Mouse (Mus musculus) erythroblast, adult 5-6 weeks (primary cell): ENCODE data around the gene Gpr146. TPM values are rescaled to one million over a fixed set of nuclear protein-coding genes. Genes with fewer than 3 reads are reported as not detected.

Experiments
- ATAC-seq: replicated peaks from 2 replicates; pipeline ENCODE4 v1.8.0; 2016; ENCODE audit warnings: moderate number of reproducible peaks, mild to moderate bottlenecking, moderate TSS enrichment, inconsistent platforms; ENCODE audit not compliant: poor library complexity, low FRiP score, severe bottlenecking
- total RNA-seq, 2 experiments: library from RNA; stranded (forward) in 1 of 2; stranded (reverse) in 1 of 2; fragments of 150-400 nt in 1 of 2; fragments of 200-764, 138-1000 nt in 1 of 2; gene quantifications; 2 replicates each; pipeline versions ENCODE4 v1.2.3 to v1.2.4; 2015 to 2017; ENCODE audit warnings: low replicate concordance in 2 of 2

Gene Gpr146
- total RNA-seq, 2 experiments from 2014 or later, result 27.3 to 49.4 TPM

DNA sequence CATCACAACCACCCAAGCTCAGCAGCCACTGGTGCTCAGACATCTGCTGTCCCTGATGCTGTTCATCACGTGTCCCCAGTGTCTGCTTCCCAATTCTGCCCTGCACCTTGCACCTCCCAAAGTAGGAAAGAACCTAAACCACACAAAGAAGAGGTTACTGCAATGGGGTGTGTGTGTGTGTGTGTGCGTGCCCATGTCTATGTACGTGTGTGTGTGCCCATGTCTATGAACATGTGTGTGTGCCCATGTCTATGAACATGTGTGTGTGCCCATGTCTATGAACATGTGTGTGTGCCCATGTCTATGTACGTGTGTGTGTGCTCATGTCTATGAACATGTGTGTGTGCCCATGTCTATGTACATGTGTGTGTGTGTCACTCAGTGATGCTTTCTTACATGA is 18.0 kb downstream of the Gpr146 start:
- ATAC-seq, result no peak

DNA sequence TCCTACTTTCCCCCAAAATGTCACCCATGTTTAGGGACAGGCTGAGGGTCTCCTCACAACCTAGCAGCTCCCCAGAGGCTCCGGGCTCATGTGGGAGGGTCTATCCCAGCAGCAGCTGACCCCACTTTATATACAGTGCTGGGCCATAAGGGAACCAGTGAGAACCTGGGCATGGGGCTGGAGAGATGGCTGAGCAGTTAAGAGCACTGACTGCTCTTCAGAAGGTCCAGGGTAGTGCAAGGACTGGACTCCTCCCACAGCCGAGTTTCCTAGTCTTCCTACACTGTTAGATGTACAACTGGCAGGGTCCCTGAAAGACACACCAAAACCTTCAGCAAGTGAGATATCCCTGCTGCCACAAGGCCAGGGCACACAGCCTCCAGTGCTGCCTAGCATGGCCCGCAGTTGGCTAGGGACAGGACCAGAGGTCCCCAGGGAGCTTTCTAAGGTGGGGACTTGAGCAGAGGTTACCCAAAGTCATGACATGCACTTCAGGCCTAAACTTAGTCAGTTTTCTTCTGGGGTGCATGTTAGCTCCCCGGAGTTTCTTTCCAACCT is 19.9 kb downstream of the Gpr146 start:
- ATAC-seq, result no peak

DNA sequence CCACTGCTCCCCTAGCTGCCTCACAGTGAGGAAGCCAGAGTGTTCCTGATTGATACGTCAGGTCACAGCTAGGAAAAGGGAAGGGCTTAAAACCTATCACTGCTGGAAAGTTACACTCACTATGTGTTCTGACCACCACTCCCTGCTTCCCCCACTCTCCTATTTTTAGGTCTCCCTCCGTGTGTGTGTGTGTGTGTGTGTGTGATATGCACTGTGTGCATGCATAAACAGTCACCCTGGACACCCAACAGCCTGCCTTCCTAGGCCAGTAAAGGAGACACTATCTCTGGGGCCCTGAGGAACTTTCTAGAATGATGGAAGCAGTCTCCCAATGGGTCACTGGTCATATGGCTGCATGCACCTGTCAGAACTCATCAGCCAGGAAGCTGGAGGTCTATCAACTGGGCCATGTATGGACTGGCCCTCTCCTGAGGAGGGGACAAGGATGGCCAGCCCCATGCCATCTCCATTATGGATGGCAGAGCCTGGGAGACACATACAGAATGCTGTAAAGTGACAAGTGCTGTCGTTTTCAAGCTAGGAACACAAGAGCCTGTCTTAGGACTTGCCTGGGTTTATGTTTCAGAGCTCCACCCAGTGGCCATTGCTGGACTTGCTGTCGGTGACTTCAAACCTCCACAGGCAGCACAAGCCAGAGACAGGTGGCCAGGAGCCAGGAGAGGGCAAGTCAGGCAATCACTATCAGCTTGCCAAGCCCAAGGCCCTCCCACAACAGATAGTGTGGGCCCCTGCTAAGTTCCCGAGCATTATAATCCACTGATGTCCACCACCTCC is 20.7 kb downstream of the Gpr146 start:
- peak; percentile 81 for ATAC-seq

DNA sequence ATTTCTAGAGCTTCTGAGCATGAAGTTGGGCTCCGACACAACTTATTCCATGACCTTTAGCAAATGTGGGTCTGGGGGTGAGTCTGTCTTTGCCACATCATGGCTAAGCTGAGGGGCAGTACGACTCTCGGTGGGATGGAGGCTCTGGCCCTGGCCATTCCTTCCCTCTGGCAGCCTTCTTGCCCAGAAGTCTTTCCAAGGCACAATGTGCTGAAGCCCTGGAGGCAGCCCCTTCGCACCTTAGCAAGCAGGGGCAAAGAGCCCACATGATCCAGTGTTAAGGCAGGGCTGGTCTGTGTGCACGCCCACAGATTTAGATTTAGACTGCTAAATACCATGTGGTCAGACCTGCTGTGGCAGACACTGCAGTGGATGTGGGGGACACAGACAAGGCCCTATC is 21.3 kb downstream of the Gpr146 start:
- ATAC-seq, result no peak

DNA sequence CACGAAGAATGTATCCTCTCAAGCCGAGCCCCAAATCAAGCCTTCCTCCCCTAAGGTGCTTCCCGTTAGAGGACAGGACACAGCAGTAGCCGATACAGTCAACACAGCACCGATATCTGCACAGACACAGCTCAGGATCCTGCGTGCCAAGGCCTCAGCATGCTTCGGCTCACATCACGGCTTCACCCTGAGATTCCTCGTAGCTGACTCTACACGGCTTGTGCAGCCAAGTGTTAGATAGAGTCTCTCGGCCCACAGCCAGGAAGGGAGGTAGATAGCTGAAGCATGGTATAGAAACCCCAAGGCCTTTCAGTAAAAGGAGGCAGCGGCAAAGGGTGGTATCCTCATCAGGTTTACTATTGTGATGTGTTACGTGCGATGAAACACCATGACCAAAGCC is 22.5 kb downstream of the Gpr146 start:
- no peak for ATAC-seq

DNA sequence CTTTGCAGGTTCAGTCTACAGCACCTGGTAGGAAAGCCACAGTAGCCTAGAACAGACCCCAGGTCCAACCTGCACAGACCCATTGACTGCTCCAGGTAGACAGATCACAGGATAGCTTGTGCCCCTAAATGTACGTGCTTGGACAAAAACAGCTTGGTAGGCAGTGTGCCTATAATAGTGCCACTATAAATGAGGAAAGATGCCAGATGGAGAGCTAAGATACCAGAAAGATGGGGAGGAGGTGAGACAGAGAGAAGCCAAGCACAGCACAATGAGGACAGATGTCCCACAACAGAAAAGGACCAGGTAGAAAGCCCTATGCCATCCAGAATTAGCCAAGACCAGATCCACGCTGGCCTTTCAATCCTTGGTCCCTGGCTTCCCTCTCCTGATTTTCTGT is 24.6 kb downstream of the Gpr146 start:
- no peak for ATAC-seq

DNA sequence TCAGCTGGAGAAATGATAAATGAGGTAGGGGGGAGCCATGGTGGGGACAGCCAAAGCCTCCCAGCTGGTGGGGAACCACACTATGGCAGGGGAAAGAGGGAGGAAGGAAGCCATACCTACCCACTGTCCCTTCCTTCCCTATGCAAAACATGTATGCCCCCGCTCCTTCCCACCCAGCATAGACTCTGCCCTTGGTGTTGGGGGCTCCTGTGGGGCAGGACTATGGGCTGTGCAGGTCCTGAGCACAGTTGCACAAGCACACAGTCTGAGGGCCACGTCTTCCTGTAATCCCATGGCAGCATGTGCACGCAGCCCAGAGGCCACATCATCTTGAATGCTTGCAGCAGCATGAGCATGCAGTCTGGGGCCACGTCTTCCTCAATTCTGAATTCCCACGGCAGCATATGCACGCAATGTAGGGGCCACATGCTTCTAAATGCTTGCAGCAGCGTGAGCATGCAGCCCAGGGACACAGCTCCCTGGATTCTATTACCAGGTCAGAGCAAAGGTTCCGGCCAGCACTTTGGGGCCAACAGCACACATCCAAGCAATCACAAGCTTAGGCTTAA is 26.3 kb downstream of the Gpr146 start:
- ATAC-seq, result no peak

DNA sequence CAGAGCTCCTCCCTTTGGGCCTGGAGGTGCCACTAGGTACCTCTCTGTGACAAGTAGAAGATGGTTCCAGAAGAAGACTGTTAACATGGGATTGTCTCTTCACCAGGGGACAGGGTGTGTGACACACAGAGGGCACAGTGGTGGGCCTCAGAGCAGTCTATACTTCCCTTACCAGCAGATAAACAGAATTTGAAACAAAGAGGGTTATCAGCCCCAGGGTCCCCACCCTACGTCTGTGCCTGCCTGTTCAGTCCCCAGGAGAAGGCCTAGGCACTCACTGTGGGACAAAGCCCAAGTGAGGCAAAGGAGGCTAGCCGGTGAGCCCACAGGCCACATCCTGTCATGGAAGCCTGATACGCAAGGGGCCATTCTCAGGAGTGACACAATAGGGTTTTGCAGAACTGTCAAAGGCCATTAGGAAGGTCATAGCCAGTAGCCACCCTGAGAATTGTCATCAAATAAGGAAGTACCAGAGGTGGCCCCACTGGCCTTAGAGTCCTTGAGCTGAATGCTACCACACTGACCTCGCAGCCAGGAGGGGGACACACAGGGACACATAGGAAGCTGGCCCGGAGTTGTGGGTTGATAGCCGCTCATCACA is 27.4 kb downstream of the Gpr146 start, which contains the start of gene C130050O18Rik:
TSS of gene C130050O18Rik (plus strand) at position 480 of the 601 bp plus-strand sequence.
- ATAC-seq, result no peak

DNA sequence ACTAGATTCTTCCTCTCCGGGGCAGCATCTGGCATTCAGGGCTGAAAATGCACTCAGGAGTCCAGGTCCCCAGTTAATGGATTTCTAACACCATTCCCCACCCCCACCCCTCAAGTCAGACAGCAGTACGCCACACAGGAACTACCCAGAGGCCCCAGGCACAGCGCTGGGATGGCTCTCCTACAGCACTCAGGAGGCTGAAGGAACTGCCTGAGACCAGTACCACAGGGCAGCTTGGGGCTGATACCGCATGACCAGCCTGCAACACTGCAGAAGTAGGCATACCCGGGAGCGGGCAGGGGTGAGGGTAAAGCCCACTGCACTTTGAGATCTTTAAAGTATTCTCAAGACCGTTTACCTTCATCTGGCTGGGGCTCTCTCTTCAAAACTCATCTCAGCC is 28.0 kb downstream of the Gpr146 start:
- ATAC-seq, result no peak

DNA sequence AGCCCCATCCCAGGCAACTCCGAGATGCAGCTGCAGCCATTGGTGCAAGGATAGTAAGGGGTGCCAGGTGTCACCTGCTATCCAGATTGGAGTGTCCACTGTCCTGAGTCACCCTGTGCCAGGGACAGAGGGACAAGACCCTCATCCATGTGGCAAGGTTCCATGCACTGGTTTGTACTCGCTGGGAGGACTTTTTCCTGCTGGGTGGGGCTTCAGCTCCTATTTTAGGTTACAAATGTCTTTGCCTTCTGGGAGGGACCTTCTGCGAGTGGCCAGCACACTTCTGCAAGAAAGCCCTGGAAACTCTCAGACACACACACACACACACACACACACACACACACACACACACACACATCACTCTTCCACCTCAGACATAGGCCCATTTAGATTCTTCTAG is 28.5 kb downstream of the Gpr146 start:
- ATAC-seq, result no peak

DNA sequence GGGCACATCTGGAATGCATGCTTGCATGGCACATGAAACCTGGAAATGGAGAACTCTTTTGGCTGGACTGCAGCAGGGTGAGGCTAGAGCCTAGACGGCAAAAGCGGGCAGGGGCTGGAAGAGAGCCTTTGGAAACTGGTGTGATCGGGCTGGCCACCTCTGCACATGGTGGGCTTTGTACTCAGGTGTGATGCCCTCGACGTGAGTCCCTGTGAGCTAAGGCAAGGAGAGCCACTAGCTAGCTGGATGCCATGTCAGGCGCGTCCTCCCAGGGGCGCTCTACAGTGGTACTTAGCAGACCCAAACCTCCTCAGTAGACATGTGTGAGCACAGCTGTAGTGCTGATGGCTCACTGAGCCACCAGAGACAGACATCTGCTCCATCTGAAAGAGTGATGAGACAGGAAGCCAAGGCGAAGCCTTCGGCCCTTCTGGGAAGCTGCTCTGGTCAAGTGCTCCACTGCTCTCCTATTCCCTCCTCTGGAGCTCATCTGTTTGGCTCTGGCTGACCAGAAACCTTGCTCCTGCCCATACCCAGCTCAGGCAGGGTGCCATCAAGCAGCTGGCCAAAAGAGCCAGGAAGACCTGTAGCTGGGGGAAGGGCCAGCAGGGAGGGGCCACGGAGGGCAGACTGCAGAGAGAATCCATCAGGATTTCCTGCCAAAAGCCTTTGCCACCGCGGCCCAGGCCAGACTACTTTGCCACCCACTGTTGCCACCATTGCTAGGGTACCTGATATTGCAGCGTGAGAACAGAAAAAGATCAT is 29.8 kb downstream of the Gpr146 start:
- ATAC-seq, result no peak

DNA sequence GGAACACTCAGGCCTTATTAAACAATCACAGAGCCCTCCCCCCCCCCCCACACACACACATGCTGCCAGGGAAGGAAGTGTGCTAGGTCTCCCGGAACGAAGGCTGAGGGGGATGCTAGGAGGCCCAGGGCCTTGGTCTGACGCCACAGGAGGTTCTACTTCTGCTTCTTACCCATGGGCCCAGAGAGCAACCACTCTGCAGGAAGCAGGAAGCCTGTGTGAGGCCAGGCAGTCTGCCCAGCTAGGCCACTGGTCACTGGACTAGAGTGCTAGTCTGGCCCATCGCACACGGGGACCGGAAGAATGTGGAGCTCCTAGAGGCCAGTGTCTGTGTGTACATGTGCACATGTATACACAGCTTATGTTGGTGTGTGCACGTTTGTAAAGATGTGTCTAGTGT is 31.0 kb downstream of the Gpr146 start:
- no peak for ATAC-seq

DNA sequence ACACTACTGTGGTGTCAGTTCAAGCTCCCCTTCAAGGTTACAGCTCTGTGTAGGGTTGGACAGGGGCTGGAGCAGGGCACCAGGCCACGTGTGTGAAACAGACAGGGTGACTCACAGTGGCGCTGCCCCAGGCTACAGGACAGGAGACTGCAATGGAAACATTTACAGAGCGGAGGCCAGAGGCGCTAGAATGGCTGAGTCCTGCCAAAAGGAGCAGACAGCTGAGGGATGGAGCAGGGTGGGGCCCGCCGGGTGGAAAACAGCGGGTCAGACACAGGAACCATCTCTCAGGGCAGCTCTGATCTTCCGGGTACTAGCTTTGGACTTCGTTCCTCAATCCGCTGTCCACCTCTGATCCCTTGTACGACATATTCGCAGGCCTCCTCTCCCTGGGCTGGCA is 31.9 kb downstream of the Gpr146 start:
- ATAC-seq, result no peak

DNA sequence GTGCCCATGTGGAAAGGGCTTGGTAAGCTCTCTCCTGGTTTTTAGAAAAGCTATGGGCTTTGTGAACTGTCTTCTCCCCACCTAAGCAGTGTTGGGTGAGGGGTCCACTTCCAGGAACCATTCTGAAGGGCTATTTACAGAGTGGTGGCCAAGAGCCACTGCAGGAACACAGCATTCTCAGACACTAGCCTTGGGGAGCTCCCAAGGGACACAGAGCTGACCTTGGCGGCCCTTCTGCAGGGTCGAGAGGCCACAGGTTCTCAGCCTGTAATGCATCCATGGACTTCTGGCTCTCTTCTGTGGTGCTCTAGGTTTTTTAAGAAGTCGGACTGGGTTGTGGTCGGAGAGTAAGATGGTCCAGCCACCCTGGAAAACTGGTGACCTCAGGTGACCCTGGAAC is 32.6 kb downstream of the Gpr146 start:
- no peak for ATAC-seq

DNA sequence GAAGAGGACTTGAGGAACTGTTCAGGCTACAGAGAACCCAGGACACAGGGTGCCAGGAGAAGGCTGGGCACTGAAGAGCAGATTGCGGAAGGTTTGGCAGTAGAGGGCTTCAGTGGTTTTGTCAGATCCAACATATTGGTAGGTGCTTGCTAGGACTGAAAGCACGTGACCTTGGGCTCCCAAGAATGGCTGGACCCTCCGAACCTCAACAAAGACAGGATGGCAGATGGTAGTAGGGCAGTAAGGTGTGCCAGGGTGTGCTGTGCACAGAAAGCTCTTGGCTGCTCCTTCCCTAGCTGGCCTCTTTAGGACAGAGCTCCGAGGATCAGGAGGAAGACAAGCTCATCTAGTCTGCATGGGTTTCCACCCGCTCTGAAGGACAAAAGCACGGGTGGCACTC is 33.6 kb downstream of the Gpr146 start:
- ATAC-seq, result no peak

DNA sequence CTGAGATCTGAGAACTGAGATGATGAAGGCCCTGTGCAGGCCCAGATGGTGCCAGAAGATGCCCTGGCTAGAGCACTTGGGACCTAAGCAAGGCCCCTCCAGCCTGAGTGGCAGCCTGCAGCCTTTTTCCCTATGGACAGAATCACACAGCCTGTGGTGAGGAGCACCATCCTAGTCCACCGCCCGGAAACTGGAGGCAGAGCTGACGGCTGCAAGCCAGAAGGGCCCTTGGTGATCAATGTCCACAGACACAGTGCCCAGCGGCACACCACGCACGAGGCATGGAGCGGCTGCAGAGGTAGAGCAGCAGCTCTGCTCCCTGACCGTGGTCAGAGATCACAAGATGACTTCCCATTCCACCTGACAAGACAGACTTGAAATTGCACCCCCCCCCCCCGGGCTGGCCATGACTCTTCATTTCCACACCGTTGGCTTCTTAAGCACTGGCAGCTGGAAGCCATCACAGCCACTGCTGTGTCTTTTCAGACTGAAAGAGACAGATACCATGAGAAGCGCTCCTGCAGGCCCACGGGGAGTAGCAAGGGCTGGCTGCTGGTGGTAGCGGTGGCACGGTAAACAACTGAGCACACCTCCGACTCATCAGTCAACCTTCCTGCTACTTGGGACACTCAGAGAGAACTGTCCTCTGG is 34.3 kb downstream of the Gpr146 start:
- no peak for ATAC-seq

DNA sequence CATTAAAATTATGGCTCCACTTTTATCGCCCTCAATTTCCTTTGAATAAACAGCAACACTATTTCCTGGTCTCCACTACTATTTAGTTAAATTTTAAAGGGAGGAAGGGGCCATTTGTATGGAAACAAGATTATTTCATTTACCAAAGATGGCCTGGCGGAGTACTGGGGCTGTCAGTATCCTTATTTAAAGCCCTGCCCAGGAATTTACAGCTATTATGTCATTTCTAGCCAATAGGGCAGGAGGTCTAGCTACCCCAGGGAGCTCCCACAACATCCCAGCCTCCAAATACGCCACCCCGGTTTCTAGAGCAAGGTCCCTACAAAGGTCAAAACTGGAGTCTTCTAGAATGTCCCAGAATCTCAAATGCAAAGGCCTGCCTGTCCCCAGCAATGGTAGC is 36.0 kb downstream of the Gpr146 start:
- no peak for ATAC-seq

DNA sequence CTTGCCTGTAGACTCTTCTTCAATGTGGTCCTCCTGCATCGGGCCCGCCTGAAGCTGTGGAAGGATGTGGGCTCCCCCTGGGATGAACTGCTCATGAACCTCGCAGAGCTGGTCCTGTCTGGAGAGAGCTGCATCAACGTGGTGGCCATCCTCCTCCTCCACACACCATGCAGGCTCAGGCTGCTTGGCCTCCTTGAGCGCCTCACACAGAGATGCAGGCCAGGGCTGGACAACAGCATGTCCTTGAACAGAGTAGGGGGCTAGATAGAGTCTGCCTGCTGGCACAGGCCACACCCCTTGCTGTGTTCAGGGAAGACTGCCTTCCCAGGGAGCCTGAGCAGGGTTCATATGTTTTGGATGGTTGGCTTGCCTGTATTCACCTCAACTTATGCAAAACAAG is 37.5 kb downstream of the Gpr146 start:
- no peak for ATAC-seq

DNA sequence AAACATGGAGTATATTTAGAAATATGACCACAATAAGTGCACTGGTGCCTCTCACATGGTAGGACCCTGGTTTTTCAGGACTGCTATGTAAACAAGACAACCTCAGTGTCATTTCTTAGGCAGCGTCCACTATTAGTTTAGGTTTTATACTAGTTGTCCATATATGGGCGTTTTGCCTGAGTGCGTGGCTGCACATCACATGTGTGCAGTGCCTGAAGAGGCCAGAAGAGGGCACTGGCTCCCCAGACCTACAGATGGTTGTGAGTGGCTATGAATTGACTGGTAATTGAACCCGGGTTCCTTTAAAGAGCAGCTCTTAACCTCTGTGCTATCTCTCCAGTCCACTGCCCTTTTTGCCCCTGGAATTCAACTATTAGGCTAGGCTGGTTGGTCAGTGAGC is 39.4 kb downstream of the Gpr146 start:
- ATAC-seq, result no peak

DNA sequence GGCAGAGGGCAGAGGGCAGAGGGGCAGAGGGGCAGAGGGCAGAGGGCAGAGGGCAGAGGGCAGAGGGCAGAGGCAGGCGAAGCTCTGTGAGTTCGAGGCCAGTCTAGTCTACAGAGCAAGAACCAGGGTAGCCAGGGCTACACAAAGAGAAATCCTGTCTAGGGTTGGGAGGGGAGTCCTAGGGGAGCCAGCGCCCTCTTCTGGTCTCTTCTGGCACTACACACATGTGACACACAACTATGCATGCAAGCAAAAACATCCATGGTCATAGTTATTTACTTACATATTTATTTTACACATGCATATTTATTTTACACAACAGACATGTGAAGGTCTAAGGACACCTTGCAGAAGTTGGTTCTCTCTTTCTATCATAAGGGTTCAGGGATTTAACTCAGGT is 40.0 kb downstream of the Gpr146 start:
- no peak for ATAC-seq
